Mouse (Mus musculus): ENCODE data around the gene Ranbp10. TPM values are rescaled to one million over a fixed set of nuclear protein-coding genes. Genes with fewer than 3 reads are reported as not detected.

The Ranbp10 gene
- polyA plus RNA-seq, 1 experiment from 2014 or later = 8.1 TPM

DNA sequence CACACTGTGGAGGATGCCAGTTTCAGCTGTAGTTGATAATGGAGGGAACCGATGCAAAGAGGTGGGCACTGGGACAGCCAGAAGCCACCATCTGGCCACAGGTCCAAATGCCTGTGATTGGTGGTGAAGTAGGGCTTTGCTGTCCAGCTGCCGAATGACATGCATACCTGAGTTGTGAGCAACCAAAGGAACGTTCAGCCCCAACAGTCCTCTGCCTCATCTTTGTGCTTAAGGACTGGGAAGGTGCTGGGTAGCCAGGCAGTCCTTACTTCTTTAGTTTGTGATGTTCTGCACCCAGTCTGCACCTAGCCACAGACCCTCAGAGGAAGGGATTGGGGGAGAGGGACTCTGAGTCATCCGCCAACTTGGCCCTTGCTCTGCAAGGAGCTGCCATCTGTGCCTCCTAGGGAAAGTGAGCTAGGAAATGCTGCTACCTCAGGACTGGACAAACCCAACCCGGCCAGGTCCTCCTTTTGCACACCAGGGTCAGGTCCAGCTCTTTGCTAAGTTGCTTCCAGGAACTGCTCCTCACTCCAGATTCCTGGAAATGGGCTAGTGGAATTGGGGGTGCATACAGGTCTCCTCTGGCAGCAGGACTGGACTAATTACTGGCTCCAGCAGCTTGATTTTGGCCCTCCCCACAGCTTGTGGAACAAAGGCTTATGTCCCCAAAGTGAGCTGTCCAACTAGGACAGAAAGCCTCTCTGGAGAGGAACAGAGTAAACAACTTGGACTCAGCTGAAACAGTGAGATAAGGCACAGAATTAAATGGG lies 58.5 kb downstream of the Ranbp10 start:
- WGBS = 95% methylated on average over 5 of the region's 5 CpGs
- no peak for ATAC-seq
- H3K4me2 ChIP-seq (ENCODE audit: low read length) = no peak overlapping the region
- DNase-seq (ENCODE audit: low spot score) = no peak
- H3K27me3 ChIP-seq (replicated peaks; ENCODE audit: control insufficient read depth, insufficient read depth, low read length) = no peaks in the 10 kb centered on the region
- H3K9ac ChIP-seq (ENCODE audit: low read length) = no peak overlapping the region
- no peak overlapping the region for H3K27ac ChIP-seq (ENCODE audit: low read depth, low read length)
- H3K36me3 ChIP-seq (ENCODE audit: control insufficient read depth, insufficient read depth, low read length) = peaks cover 53% of the 10 kb centered on the region
- no peaks in the 10 kb centered on the region for H3K9me3 ChIP-seq (replicated peaks; ENCODE audit: control insufficient read depth, low read length)
- H3K4me1 ChIP-seq (ENCODE audit: control insufficient read depth, insufficient read depth, low read length) = no peaks in the 10 kb centered on the region
- H3K4me3 ChIP-seq (ENCODE audit: low read depth, low read length) = no peak overlapping the region

DNA sequence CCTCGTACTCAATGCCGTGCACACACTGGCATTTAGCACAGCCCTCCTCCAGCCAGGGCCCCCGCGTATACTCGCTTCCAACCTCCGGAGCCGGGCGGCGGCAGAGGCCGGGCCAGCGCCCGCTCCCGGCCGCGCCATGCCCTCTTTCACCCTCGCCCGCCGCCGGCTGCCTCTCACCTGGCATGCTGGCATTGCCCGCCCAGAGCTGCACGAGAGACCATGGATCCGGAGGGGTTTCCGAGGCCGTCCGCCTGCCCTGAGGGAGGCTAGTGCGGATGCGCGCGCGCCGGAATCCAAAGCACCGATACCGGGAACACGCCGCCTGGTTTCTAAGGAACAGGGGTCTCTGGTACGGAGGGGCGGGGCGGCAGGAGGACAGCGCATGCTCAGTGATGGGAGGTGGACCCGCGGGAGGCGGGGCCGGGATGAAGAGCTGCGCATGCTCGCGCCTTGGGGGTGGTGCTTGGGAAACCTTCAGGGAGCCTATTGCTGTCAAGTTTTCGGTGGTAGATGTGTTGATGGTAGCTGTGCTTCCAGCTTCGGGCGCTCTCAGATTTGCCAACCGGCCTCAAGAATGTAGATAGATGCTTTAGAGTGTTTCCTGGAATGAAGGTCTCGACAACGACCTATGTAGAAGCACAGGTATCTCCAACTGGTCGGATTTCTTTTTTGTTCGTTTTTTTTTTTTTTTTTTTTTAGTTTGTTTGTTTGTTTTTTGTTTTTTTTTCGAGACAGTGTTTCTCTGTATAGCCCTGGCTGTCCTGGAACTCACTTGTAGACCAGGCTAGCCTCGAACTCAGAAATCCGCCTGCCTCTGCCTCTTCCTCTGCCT lies 68.7 kb downstream of the Ranbp10 start, which contains the start of gene Gfod2:
Gene Gfod2, minus strand, starts transcription at position 388 of the 832 bp plus-strand sequence.
- WGBS = 4% methylated on average over 56 of the region's 57 CpGs

DNA sequence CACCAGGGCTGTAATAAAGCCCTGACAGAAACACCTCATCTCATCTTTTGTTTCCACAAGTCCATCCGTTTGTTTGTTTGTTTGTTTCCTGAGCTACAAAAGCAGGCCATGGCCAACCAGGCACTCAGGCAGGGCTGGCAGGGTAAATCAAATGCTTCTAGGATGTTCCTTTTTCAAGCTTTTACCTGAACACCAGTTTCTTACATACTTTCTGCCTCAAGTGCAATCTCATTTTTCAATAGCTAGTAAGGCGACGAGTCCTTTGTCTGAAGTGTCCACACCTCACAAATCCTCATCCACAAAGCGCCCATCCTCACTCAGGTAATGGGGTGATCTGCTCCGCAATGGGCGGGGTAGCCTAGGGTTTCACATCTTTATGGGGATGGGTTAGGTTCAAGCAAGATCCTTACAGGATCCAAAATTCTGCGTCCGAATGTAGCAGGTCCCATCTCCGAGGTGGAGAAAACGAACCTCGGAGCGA lies 69.3 kb downstream of the Ranbp10 start:
- Histone ChIP-seq H3K9ac (ENCODE audit: low read length) (peak overlapping the region; percentile 92), H3K9me3 (replicated peaks; ENCODE audit: control insufficient read depth, low read length) (no peaks in the 10 kb centered on the region), H3K36me3 (ENCODE audit: control insufficient read depth, insufficient read depth, low read length) (0 out of 2 replicates have a peak, but pooled peaks cover 2% of the 10 kb centered on the region), H3K4me1 (ENCODE audit: control insufficient read depth, insufficient read depth, low read length) (0 out of 2 replicates have a peak, but pooled peaks cover 4% of the 10 kb centered on the region), H3K27me3 (replicated peaks; ENCODE audit: control insufficient read depth, insufficient read depth, low read length) (no peaks in the 10 kb centered on the region), H3K4me3 (ENCODE audit: low read depth, low read length) (peak overlapping the region; percentile 86), H3K4me2 (ENCODE audit: low read length) (peak overlapping the region; percentile 79), H3K27ac (ENCODE audit: low read depth, low read length) (peak overlapping the region; percentile 87)
- DNase-seq (ENCODE audit: low spot score) (peak; percentile 18), ATAC-seq (no peak)
- WGBS = 1% methylated on average over 12 of the region's 12 CpGs

More for the DNA sequence above, 68.7 kb downstream of the Ranbp10 start, which contains the start of gene Gfod2:
- peak; percentile 99 for ATAC-seq
- Histone ChIP-seq H3K36me3 (ENCODE audit: control insufficient read depth, insufficient read depth, low read length) (0 out of 2 replicates have a peak, but pooled peaks cover 2% of the 10 kb centered on the region), H3K27ac (ENCODE audit: low read depth, low read length) (peak within 1 kb of the TSS; percentile 87), H3K4me2 (ENCODE audit: low read length) (peak within 1 kb of the TSS; percentile 79), H3K27me3 (replicated peaks; ENCODE audit: control insufficient read depth, insufficient read depth, low read length) (no peaks in the 10 kb centered on the region), H3K4me3 (ENCODE audit: low read depth, low read length) (peak within 1 kb of the TSS; percentile 86), H3K4me1 (ENCODE audit: control insufficient read depth, insufficient read depth, low read length) (0 out of 2 replicates have a peak, but pooled peaks cover 4% of the 10 kb centered on the region), H3K9ac (ENCODE audit: low read length) (peak within 1 kb of the TSS; percentile 92), H3K9me3 (replicated peaks; ENCODE audit: control insufficient read depth, low read length) (no peaks in the 10 kb centered on the region)
- peak; percentile 98 for DNase-seq (ENCODE audit: low spot score)

DNA sequence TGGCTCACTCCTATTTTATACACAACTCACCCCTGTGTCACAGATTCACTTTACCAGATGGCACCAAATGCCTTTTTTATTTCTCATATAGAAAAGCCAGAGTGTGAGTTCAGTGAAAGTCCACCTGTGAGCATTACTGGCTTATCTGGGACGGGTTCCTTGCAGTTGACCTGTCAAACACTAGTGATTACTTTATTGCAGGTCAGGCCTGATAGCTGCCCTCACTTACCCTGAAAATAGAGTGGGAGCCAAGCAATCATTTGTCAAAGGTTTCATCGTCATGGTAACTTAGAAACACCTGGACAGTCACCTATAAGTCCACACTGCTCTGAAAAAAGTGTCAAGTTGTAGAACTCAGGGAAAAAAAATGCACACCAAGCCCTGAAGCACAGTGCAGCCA lies 72.5 kb downstream of the Ranbp10 start:
- no peak overlapping the region for H3K27ac ChIP-seq (ENCODE audit: low read depth, low read length)
- no peak overlapping the region for H3K4me3 ChIP-seq (ENCODE audit: low read depth, low read length)
- no peak overlapping the region for H3K4me2 ChIP-seq (ENCODE audit: low read length)
- H3K4me1 ChIP-seq (ENCODE audit: control insufficient read depth, insufficient read depth, low read length) = peaks cover 14% of the 10 kb centered on the region
- ATAC-seq (no peak), DNase-seq (ENCODE audit: low spot score) (no peak)
- no peaks in the 10 kb centered on the region for H3K27me3 ChIP-seq (replicated peaks; ENCODE audit: control insufficient read depth, insufficient read depth, low read length)
- 90% methylated on average over 2 of the region's 2 CpGs for WGBS
- H3K9ac ChIP-seq (ENCODE audit: low read length) = no peak overlapping the region
- H3K9me3 ChIP-seq (replicated peaks; ENCODE audit: control insufficient read depth, low read length) = no peaks in the 10 kb centered on the region
- H3K36me3 ChIP-seq (ENCODE audit: control insufficient read depth, insufficient read depth, low read length) = 0 out of 2 replicates have a peak, but pooled peaks cover 2% of the 10 kb centered on the region

DNA sequence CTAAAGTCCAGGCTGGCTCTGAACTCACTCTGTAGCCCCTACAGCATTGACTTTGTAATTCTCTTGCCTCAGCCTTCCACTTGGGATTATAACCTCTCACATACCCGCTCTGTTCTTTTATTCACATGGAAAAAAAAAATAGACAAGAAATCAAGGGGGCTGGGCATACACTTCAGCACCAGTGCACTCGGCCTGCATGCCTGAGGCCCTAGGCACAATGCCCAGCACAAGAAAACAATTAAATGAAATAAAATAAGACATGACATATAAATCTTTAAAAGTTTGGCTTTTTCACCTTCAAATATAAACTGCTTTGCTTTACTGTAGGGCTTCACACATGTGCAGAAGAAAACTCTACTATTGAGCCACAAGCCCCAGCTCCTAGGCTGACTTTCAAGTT lies 73.2 kb downstream of the Ranbp10 start:
- peaks cover 14% of the 10 kb centered on the region for H3K4me1 ChIP-seq (ENCODE audit: control insufficient read depth, insufficient read depth, low read length)
- 0 out of 2 replicates have a peak, but pooled peaks cover 2% of the 10 kb centered on the region for H3K36me3 ChIP-seq (ENCODE audit: control insufficient read depth, insufficient read depth, low read length)
- H3K4me2 ChIP-seq (ENCODE audit: low read length) = no peak overlapping the region
- WGBS = 48% methylated on average over 2 of the region's 2 CpGs
- no peaks in the 10 kb centered on the region for H3K27me3 ChIP-seq (replicated peaks; ENCODE audit: control insufficient read depth, insufficient read depth, low read length)
- no peak for ATAC-seq
- no peak overlapping the region for H3K27ac ChIP-seq (ENCODE audit: low read depth, low read length)
- DNase-seq (ENCODE audit: low spot score) = no peak
- no peaks in the 10 kb centered on the region for H3K9me3 ChIP-seq (replicated peaks; ENCODE audit: control insufficient read depth, low read length)
- no peak overlapping the region for H3K9ac ChIP-seq (ENCODE audit: low read length)
- H3K4me3 ChIP-seq (ENCODE audit: low read depth, low read length) = no peak overlapping the region

DNA sequence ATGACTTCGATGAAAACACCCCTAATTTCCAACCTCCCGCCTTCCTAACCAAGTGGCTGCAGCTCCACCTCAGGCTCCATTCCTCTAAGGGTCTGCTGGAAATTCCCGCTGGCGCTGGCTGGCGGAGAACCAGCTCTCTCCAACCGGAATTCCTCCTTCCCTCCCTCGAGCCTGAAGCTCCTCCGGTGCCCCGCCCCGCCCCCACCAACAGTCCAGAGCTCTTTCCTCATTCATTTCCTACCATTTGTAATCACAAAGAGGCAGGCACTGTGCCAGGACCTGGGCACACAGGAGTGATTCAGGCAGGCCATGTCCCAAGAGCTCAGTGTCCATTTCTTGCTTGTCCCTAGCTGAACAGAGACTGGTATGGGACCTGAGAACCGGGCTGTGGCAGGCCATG lies 76.5 kb downstream of the Ranbp10 start:
- WGBS = 11% methylated on average over 11 of the region's 11 CpGs

DNA sequence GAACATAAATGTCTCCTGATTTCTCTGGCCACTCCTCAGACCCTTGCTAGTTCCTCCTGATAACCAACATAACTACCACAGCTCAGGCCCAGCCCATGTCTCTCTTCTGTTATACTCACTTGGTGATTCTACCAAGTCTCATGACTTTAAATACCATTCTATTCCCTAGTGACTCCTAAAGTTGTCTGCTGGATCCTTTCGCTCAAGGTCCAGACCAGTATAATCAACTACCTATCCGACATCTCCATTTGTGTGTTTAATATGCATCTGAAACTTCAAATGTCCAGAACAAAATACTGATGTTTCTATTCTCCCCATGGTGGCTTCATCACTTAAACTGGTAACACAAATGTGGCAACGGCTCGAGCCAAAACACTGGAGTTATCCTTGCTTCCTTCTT lies 83.8 kb downstream of the Ranbp10 start:
- H3K9me3 ChIP-seq (replicated peaks; ENCODE audit: control insufficient read depth, low read length) = no peaks in the 10 kb centered on the region
- no peak overlapping the region for H3K4me2 ChIP-seq (ENCODE audit: low read length)
- DNase-seq (ENCODE audit: low spot score) = no peak
- H3K27me3 ChIP-seq (replicated peaks; ENCODE audit: control insufficient read depth, insufficient read depth, low read length) = no peaks in the 10 kb centered on the region
- H3K27ac ChIP-seq (ENCODE audit: low read depth, low read length) = no peak overlapping the region
- H3K36me3 ChIP-seq (ENCODE audit: control insufficient read depth, insufficient read depth, low read length) = 0 out of 2 replicates have a peak, but pooled peaks cover 3% of the 10 kb centered on the region
- no peaks in the 10 kb centered on the region for H3K4me1 ChIP-seq (ENCODE audit: control insufficient read depth, insufficient read depth, low read length)
- H3K9ac ChIP-seq (ENCODE audit: low read length) = no peak overlapping the region
- 91% methylated on average over 4 of the region's 4 CpGs for WGBS
- no peak overlapping the region for H3K4me3 ChIP-seq (ENCODE audit: low read depth, low read length)
- ATAC-seq = no peak

More for the DNA sequence above, 76.5 kb downstream of the Ranbp10 start:
- no peak overlapping the region for H3K4me3 ChIP-seq (ENCODE audit: low read depth, low read length)
- H3K4me1 ChIP-seq (ENCODE audit: control insufficient read depth, insufficient read depth, low read length) = peaks cover 10% of the 10 kb centered on the region
- H3K27me3 ChIP-seq (replicated peaks; ENCODE audit: control insufficient read depth, insufficient read depth, low read length) = no peaks in the 10 kb centered on the region
- no peaks in the 10 kb centered on the region for H3K9me3 ChIP-seq (replicated peaks; ENCODE audit: control insufficient read depth, low read length)
- peak overlapping the region; percentile 39; the same call in 1 of the 2 replicates for H3K27ac ChIP-seq (ENCODE audit: low read depth, low read length)
- ATAC-seq (peak; percentile 78), DNase-seq (ENCODE audit: low spot score) (peak; percentile 82)
- H3K4me2 ChIP-seq (ENCODE audit: low read length) = peak overlapping the region; percentile 30
- peak overlapping the region; percentile 37 for H3K9ac ChIP-seq (ENCODE audit: low read length)
- 0 out of 2 replicates have a peak, but pooled peaks cover 6% of the 10 kb centered on the region for H3K36me3 ChIP-seq (ENCODE audit: control insufficient read depth, insufficient read depth, low read length)

DNA sequence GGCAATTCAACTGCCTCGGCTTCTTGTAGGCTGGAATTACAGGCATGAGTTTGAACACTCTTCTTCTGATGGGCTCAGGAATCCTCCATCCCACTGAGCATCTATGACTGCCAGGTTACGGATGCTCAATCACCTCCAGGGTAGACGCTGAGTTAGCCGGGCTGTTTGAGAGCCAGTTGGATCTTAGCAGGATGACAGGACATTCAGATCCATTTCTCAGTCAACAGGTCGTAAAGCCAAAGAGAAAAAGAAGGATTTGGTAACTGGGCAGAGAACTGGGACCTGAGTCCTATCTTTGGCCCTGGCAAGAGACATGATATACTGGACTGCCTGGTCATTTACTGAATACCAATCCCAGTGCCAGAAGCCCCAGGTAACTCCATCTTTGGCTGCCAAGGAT lies 87.9 kb downstream of the Ranbp10 start:
- no peaks in the 10 kb centered on the region for H3K27me3 ChIP-seq (replicated peaks; ENCODE audit: control insufficient read depth, insufficient read depth, low read length)
- ATAC-seq = no peak
- no peak for DNase-seq (ENCODE audit: low spot score)
- H3K4me3 ChIP-seq (ENCODE audit: low read depth, low read length) = no peak overlapping the region
- H3K9ac ChIP-seq (ENCODE audit: low read length) = no peak overlapping the region
- no peak overlapping the region for H3K27ac ChIP-seq (ENCODE audit: low read depth, low read length)
- H3K4me2 ChIP-seq (ENCODE audit: low read length) = no peak overlapping the region
- WGBS = 91% methylated on average over 5 of the region's 5 CpGs
- no peaks in the 10 kb centered on the region for H3K36me3 ChIP-seq (ENCODE audit: control insufficient read depth, insufficient read depth, low read length)
- no peaks in the 10 kb centered on the region for H3K9me3 ChIP-seq (replicated peaks; ENCODE audit: control insufficient read depth, low read length)
- no peaks in the 10 kb centered on the region for H3K4me1 ChIP-seq (ENCODE audit: control insufficient read depth, insufficient read depth, low read length)

Measured in forebrain, embryonic 14.5 days (tissue).